Mouse (Mus musculus) adrenal gland, adult 2 months (tissue): ENCODE measurements around the gene 4921517D22Rik. TPM values are rescaled to one million over a fixed set of nuclear protein-coding genes. Genes with fewer than 3 reads are reported as not detected.
"Not testable (repeated sequence)": the region's sequence is repeated elsewhere in the genome, so short reads cannot be mapped to it uniquely, and the experiment has no call there.

ENCODE experiments used
- DNase-seq: peaks from one replicate; pipeline ENCODE4 v3.0.0; 2021
- long read RNA-seq: library from polyadenylated mRNA; stranded (forward); transcript quantifications from one replicate; pipeline ENCODE4 v2.0.0, GENCODE M21; 2021
- polyA plus RNA-seq: library from polyadenylated mRNA; depleted of rRNA; stranded (reverse); fragments of >200 nt; gene quantifications from 2 replicates; pipeline ENCODE4 v1.2.3, GENCODE M21; 2012; rRNA removed
- total RNA-seq, 2 experiments: library from RNA; stranded (reverse); gene quantifications; 2 replicates each; pipeline ENCODE4 v1.2.3; 2021

4921517D22Rik gene
- total RNA-seq (not detected), polyA plus RNA-seq (not detected in 2 replicates)
- long read RNA-seq: 0 reads

DNA sequence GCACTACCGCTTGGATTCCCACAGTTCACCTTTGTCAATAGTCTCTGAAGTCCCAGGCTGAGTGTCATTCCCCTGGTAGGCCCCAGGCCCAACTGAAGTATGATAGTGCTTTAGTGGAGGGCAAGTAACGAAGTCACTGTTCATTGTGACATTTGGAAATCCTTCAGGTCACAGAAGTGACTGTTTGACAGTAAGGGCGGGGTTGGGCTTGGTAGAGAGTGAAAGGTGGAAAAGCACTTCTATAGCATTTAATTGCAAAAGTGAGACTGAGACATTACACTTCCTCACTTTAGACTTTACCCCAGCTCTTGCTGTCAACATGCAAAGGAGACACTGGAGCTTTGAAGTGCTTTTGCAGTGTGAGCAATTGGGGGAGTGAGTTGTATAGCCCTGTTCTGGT is at the start of gene 4921517D22Rik:
4921517D22Rik (minus strand) TSS at position 101 of the 400 bp plus-strand sequence.
- no peak for DNase-seq

DNA sequence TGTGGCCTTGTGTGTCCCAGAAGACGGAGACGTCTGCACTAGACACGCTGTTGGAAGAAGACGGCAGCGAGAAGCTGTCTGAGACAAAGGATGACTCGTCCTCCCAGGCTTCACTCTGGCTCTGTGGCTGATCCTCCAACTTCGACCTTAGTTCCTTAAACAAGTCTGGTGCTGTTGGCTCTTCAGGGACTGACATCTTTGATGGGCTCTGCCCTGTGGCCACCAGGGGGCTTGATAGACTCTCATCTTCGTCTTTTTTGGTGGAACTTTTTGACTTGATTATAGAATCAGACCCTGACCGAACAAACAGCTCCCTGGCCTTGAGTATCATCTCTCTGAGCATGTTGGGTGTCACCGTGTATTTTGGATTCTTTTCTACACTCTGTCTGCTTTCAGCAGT is 47.8 kb upstream of the 4921517D22Rik start:
- no peak for DNase-seq

DNA sequence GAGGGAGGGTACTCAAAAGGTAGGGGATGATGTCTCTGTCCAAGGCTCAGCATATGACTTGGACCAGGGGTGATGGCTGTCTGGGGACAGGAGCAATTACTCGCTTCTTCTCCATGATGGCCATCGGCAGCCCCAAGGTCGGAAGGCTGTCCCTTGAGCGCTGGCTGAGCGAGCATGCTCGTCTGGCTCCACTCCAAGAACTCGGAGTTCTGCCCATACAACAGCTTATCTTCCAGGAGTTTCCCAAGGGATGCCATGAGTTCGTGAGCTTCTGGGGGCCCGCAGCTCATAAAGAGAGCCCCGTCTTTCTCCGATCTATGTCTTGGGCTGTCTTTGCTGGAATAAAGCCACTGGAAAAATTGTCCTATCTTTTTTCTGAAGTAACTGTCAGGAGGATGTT is 47.2 kb upstream of the 4921517D22Rik start:
- peak; percentile 57 for DNase-seq

DNA sequence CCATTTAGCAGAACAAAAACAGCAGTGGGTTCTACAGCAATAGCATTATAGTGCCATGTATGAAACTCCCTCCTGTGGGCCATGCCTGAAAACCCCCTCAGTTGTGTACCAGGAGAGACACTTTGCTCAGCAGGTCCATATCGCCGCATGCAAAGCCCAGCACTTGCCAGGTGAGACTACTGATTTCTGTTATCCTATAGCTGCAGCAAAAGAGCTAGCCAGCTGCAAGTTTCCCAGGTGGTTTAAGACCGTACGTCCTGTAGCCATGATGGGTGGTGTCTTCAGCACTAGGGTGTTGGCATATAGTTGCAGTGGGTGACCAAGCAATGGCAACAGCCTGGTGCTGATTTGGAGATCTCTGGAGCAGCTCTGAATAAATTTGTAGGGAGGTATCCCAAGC is 45.5 kb upstream of the 4921517D22Rik start:
- DNase-seq: no peak

DNA sequence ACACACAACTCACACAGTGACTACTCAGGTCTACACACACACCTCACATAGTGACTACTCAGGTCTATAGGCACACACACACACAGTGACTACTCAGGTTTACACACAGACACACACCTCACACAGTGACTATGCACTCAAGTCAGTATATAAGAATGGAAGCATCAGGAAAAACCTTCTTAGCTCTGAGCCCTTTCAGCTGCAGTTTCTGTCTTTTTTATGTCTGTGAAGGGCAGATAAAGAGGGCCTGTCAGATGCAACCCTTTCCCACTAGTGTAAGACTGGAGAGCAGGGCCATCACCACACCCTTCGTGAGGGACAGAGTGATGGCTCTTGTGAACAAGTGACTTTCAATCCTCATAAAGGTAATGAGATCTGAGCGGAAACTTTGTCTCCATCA is 44.5 kb upstream of the 4921517D22Rik start:
- DNase-seq: no peak

DNA sequence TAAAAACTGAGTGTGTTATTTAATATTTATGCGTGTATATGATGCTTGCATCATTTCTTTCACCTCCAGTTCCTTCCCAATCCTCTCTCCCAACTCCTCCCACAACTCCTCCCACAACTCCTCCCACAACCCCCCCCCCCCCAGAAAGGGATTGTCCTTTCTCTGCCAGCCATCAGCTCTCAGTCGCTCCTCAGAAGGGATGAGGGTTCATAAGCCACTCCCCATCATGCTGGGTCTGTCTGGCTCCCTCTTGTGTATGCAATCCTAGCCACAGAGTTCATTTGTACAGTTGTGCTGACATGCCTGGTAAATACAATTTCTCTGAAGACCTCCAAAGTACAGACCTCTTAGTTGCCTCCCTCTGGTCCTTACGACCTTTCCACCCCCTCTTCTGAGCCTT is 41.3 kb upstream of the 4921517D22Rik start:
- DNase-seq: no peak

DNA sequence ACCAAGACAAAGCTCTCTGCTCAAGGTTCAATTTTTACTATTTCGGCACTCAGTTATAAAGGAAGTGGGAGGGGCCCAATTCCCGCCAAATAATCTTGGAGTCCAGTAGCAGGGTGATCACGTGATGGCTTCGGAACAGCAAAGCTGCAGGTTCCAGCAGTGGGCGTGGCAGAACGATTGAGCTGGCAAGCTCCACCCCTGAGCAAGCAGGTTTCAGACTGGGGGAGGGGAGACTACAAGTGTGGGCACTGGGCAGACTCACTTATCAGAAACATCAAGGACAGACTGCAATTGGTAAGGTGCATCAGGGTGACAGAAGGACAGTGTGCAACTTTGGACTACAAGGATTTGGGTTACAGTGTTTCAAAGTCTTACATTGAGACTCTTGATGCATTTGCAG is 40.4 kb upstream of the 4921517D22Rik start:
- DNase-seq: not testable (repeated sequence)

DNA sequence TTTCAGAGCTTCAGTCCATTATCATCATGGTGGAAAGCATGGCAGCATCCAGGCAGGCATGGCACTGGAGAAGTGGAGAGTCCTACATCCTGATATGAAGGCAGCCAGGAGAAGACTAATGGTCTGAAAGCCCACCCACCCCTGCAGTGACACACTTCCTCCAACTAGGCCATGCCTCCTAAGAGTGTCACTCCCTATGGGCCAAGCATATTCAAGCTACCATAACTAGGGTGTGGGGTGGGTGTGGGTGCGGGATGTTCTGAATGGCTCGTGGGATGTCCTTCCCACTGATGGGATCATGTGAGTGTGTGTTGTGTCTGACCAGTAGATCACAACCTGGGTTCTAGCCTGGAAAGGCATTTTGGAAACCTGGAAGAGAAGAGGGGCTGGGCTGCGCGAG is 40.0 kb upstream of the 4921517D22Rik start:
- no peak for DNase-seq

DNA sequence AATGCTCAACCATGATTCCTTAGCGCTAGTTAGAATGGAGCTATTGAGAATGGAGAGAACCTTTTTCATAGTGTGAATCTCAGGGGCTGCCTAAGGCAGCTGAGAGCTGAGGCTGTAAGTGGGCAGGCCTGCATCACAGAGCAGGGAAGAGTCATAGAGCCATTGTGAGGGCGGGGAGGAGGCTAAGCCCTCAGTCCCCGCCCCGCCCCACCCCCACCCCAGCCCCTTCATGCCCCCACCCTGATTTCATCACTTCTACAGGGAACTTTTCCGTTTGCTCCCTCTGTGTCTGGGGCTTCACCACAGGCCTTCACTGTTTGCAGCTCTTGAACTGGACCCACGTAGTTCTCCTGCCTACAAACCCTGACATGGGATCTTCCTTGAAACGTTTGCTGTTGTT is 37.7 kb upstream of the 4921517D22Rik start, which contains the start of gene Spata31d1d:
Spata31d1d (minus strand) TSS at position 101 of the 400 bp plus-strand sequence.
- no peak for DNase-seq

DNA sequence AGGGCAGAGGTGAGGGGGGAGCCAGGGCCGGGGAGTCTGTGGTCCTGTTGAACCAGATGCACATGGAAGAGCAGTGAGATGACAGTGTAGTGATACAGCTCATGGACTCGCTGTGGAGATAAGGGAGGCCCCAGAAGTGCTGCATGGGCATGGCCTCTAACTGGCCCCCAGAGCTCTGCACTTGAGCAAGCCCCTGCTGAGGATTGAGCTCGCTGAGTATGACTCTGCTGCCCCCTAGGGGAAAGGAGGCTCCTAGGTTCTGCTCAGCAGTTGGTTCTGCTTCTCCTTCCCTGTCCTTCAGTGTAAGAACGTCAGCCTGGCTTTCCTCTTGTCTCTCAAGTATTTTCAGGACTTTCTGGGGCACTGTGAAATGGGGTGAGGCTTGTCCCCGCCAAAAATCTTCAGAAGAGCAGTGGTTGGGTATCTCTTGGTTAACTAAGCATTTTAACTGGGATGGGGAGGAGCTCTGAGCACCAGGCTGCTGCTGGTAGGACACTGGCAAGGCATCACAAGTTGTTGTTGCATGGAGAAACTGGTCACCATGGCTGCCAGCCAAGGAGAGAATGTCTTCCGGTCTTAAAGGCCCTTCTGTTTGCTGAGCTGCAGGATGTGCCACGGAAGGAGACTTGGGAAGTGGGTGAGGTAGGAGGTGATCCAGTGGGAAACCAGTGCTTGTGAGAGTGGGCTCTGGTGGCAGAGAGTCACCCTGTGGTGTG is 34.6 kb upstream of the 4921517D22Rik start:
- peak; percentile 72 for DNase-seq

DNA sequence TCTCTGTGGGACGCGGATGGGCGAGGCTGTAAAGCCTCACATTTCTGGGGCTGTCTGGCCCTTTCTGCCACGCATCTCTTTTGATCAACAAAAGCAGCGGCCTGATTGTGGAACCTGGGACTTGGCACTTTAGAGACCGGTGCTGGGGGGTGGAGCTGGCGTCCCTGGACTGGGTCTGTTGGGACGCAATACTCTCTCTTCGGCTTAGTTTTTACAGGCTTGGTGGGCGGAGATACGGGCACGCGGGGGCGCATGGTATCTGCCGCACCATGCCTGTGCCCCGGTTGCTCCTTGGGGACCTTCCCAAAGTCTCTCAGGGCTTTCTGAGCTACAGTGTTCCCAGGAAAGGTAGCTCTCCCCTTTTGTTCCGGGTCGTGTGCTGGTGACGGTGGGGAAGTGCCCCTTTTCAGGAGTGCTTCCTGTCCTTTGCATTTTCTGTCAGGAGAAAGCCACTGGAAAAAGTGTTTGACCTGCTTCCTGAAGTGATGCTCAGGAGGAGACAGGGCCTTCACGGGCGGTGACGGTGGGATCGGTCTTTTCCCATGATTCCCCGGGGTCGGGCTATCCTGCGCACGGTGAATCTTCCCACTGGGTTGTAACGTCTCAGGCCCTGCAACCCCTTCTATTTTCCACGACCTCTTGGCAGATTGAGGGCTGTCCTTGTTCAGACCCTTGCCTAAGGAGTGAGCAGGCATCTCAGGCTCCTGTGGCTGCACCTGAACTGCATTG is 32.4 kb upstream of the 4921517D22Rik start:
- no peak for DNase-seq

DNA sequence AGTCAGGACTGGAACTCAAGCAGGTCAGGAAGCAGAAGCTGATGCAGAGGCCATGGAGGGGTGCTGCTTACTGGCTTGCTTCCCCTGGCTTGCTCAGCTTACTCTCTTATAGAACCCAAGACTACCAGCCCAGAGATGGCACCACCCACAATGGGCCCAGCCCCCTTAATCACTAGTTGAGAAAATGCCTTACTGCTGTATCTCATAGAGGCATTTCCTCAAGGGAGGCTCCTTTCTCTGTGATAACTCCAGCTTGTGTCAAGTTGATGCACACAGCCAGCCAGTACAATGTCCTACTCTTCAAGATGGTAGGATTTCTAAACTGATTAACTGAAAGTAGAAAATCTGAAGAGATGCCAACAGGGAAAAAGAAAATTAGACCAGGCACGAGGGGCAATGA is 28.2 kb upstream of the 4921517D22Rik start:
- not testable (repeated sequence) for DNase-seq

DNA sequence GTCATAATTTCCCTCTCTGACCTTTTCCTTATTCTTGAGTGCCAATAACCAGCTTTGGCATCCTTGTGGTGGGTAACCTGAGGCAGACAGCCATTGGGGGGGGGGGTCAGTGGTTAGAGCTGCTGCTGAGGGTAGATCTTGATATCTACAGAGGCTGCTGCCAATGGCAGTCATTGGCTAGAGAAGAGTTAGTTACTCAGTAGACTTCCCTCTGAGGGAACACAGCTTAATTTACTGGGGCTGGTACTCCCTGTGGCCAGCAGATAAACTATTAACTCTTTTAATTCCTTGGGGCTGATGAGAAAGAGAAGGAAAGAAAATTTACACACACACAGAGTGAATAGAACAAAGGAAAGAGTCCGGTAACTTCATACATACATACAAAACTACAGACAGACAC is 25.6 kb upstream of the 4921517D22Rik start:
- no peak for DNase-seq

DNA sequence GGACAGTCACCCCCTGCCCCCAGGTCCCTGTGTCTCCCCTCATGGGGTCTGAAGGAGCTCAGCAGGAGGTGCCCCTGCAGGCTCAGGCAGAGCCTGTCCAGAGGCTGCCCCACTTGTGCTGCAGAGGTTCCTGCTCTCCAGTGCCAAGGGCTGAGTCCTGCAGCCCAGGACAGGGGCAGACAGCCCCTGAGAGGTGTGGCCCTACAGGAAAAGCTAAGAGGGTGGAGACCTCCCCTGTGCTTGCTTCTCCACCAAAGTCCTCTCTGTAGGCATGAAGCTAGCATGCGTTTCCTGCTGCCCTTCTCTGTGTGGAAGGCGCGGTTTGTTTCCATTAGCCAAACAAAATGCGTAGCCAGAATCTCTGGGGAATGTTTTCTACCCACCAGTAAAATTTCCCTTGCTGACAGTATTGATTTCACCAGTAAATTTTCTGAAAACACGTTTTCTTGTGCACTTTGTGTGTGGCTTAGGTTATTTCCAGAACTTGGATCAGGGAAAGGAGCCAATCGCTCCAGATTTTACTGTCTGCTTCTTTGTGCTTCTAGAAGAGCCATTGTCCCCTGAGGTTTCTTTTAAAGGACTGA is 25.0 kb upstream of the 4921517D22Rik start:
- DNase-seq: not testable (repeated sequence)

DNA sequence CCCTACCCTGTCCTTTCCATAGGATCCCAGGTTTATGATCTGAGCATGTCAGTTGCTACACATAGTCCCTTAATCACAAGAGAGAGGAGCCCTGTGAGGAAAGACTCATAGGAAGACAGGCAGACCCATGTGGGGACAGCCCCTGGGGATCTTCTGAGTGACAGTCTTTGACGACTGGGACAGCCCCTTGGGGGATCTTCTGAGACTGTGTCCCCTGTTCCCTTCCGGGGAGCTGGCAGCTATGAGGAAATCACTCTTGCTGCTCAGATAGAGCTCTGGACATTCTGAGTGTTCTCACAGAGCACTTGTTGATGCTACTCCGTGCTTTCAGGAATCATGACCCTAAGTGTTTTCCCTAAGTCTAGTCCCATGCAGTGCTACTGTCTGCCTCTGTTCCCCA is 19.8 kb upstream of the 4921517D22Rik start:
- DNase-seq: no peak

DNA sequence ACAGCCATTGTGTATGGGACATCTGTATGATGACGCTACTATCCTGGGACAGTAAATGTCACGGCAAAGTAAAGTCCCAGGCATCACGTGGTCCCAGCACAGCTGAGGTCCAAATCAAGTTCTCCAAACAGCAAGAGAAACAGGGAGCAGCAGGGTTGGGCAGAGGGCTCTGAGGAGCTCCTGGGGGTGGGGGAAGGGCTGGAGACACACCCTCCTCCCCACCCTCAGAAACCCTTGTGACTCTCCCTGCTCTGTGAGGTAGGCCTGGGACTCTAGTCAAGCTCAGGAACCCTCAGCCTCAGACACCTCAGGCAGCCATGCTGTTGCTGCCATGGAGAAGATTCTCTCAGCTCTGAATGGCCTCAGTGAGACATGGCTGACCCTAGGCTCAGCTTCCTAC is 18.1 kb upstream of the 4921517D22Rik start, which contains the start of gene Spata31d1b:
Spata31d1b (plus strand) TSS at position 301 of the 400 bp plus-strand sequence.
- not testable (repeated sequence) for DNase-seq

DNA sequence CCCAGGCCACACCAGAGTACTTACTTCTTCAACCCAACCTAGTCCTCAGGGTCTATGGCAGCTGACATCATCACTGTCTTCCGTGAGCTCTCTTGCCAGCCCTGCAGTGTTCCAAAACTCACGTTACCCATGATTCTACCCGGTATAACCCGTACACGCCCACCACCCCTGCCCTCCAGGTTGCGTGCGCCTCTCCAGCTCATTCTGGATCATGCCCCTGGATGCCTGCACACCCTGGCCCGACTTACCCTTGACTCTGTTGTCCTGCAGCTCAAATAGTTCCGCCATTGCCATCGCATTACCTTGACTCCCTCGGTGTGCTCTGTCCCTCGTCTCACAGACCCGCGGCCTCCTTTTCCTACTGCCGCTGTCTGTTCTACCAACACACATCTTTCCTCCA is 16.3 kb upstream of the 4921517D22Rik start, which contains the start of gene Spata31d1a:
Spata31d1a (minus strand) TSS at position 101 of the 400 bp plus-strand sequence.
- DNase-seq: no peak

DNA sequence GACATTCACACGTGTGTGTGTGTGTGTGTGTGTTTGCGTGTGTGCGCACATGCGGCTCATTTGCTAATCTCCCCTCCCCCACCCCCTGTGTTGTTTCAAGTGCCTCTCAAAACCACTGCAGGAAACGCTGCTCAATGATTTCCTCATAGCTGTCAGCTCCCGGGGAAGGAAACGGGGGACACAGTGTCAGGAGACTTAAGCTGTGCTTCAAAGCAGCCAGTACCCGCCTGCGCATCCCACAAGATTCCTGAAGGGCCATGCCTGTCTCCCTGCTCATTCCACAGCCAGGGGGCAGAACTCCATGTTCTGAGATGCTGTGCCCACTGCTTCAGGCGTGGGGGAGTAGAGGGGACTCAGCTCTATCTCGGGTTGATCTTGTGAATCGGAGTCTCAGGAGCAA is 10.7 kb upstream of the 4921517D22Rik start:
- peak; percentile 19 for DNase-seq

DNA sequence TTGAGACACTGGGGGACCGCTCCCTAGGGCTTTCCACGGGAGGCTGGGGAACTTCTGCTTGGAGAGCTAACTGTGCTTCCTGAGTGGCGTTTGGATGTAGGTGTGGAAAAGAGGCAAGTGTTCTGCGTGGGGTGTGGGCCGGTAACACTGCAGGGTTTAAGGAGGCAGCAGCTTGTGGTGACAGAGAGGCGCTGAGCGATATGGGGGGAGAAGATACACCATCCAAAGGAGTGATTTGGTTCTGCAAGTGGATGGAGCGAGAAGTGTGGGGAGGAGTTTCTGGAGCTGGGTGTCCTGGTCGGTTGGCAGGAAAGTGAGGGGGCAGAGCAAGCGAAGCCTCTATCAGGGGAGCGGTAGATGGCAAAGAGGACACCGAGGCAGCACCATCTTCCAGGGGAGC is 9.6 kb upstream of the 4921517D22Rik start:
- DNase-seq: no peak

DNA sequence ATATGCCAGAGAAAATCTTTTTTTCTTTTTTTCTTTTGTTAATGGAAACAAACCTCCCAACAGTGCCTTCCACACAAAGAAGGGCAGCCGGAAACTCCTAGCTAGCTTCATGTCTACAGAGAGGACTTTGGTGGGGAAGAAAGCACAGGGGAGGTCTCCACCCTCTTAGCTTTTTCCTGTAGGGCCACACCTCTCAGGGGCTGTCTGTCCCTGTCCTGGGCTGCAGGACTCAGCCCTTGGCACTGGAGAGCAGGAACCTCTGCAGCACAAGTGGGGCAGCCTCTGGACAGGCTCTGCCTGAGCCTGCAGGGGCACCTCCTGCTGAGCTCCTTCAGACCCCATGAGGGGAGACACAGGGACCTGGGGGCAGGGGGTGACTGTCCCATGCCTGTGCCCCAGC is 6.2 kb upstream of the 4921517D22Rik start:
- not testable (repeated sequence) for DNase-seq

DNA sequence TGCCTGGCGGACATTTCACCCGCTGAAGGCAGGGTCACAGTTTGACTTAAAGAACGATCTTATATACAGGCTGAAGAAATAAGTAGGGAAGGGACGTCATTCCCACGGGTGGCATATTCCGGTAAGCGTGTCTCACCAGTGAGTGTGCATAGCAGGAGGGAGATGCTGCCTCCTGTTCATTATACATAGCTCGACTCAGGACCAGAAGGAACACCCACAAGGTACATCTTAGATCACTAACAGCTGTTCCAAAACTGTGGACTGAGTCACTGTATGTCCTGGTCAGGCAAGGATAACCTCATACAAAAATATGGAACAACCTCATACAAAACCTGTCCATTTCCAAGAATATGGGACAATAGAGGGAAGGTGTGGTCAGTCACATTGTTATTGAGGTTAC is 5.2 kb upstream of the 4921517D22Rik start:
- DNase-seq: no peak

DNA sequence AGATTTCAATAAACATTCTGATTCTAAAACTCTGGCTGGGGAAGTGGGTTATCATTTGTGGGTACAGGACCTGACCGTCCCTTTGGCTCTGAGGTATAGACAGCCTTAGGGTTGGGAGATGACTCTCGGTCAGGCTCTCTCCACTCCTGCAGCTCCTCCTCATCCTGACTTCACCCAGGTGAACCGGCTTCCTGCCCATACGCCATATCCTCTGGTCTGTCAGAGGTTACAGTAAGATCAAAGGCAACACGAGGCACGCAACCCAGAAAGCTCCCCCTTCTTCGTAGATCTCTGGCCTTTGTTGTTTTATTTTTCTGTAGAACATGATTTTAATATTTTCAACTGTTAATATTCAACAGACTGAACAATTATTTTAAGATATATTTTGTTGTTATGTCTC is 1.9 kb upstream of the 4921517D22Rik start:
- no peak for DNase-seq

DNA sequence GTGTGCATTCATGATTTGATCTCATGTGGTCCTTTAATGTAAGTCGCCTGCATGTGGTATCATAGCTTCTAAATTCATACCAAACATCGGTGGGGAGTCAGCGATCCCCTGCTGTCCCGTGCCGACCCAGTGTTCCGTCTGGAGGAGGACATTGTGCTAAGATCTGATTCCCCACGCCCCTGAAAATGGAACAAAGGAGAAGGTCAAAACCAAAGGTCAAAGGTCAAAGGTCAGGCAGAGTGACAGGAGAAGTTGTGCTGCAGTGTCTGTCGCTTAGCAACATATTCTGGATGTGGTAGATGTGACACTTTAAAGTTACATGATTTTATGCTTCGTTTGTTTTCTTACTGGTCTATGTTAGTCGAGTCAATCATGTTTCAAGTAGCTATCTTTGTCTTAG is 2.4 kb downstream of the 4921517D22Rik start:
- DNase-seq: no peak
